Mouse (Mus musculus) cerebellum, adult (tissue): ENCODE data around the gene Ppp1r1b.

Experiments
- ATAC-seq: cut with Nextera tagmentation; 2 replicates; pipeline ENCODE4 v1.9.2; 2017; ENCODE audit warnings: mild to moderate bottlenecking, moderate library complexity, mixed read lengths; ENCODE audit not compliant: insufficient number of reproducible peaks, low FRiP score, low TSS enrichment

The Ppp1r1b gene

DNA sequence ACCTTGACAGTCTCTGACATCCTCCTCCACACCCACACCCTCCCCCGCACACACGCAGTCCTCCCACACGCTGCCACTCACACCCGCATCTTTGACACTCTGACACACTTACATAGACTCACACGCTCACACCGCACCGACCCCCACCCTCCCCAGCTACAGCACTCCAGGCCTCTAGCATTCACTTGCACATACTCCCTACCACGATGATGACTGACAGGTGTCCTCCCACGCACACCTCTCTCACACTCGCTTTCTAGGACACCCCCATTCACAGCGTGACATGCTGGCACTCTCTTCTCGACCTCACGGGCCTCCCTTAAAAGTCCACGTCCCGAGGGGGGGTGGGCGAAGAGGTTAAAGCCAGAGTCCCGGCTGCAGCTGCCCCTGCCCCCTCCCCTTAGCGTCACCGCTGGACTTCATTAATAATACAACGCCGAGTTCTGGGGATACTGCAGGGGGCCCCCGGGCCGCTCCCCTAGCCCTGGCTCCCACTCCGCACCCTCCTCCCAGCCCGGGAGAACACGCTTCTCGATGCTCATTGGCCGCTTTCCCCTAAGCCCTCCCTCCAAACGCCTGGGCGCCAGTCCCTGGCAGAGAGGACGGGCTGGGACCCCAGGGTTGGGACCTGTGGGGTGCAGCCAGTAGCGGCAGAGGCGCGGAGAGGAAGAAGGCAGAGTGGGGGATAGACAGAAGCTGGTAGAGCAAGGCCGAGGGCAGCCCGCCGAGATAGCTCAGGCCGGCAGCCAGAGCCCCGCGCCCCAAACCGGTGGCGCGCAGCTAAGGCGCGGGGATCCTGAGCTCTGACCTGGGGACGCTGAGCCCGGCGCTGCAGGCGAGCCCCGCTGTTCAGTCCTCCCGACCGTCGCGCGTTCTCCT, at the start of gene Ppp1r1b:
TSS of gene Ppp1r1b (plus strand) at position 322 of the 879 bp plus-strand sequence.
- peak; percentile 38; the same call in 1 of the 2 replicates for ATAC-seq

DNA sequence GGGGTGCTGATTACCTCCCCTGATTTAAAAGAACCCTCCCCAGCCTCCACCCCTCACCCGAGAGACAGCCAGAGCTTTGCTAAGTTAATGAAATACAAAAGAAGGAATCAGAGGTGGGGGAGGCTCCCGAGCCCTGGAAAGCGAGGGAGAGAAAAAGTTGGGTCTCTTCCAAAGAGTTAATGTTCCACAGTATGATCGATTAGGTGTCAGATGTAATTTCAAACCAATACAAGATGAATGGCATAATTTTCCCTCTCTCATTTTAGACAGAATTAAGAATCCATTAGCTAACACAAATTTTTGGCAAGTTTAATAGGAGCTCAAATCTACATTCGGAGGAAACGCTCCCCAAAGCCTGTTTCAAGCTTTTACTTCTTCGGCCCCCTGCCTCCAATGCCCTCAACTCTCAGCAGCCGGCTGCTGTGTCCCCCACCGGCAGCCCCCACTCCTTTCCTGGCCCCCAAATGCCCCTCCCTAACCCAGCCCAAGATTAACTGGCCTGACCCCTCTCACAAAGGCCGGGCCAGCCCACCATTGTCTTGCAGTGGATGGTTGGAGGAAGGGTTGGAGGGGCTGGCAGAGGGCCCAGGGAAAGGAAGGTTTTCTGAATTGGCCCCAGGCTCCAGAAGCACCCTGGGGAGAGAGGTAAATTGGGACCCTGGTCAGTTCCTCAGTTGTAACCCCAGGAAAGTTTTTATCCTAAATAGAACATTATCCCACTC, 49.6 kb upstream of the Ppp1r1b start:
- ATAC-seq, result no peak

- no peak for ATAC-seq
These were observed 34.3 kb upstream of the Ppp1r1b start for GRCm38 (mm10) chr11:98313790-98314323.

- ATAC-seq, result no peak
These were observed 30.7 kb upstream of the Ppp1r1b start for GRCm38 (mm10) chr11:98317479-98317878.

- 0 out of 2 replicates have a peak, but pooled peaks have one; percentile 32 for ATAC-seq
These were observed 29.6 kb upstream of the Ppp1r1b start for GRCm38 (mm10) chr11:98318421-98319116.

GRCm38 (mm10) chr11:98319120-98319519, 29.1 kb upstream of the Ppp1r1b start:
- ATAC-seq, result no peak

DNA sequence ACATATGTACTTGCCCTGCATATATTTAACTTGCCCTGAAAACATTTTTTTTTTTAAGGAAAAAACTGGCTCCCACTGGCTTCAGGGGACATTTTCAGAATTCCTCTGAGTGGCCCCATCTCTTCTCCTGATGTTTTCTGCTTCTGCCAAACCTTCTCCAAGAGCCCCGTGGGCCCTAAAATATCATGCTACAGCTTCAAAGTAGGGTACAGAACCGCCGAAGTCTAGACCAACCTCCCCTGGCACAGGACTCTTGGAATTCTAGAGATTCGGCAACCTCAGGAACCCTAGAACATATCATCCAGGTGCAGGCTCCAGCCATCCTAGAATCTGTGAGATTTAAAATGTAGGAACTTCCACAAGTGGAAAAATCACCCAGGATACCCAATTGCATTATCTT, 28.7 kb upstream of the Ppp1r1b start:
- ATAC-seq, result no peak

GRCm38 (mm10) chr11:98319944-98320343, 28.3 kb upstream of the Ppp1r1b start:
- ATAC-seq, result no peak

- ATAC-seq, result no peak
These were observed 27.8 kb upstream of the Ppp1r1b start for GRCm38 (mm10) chr11:98320381-98320780.

DNA sequence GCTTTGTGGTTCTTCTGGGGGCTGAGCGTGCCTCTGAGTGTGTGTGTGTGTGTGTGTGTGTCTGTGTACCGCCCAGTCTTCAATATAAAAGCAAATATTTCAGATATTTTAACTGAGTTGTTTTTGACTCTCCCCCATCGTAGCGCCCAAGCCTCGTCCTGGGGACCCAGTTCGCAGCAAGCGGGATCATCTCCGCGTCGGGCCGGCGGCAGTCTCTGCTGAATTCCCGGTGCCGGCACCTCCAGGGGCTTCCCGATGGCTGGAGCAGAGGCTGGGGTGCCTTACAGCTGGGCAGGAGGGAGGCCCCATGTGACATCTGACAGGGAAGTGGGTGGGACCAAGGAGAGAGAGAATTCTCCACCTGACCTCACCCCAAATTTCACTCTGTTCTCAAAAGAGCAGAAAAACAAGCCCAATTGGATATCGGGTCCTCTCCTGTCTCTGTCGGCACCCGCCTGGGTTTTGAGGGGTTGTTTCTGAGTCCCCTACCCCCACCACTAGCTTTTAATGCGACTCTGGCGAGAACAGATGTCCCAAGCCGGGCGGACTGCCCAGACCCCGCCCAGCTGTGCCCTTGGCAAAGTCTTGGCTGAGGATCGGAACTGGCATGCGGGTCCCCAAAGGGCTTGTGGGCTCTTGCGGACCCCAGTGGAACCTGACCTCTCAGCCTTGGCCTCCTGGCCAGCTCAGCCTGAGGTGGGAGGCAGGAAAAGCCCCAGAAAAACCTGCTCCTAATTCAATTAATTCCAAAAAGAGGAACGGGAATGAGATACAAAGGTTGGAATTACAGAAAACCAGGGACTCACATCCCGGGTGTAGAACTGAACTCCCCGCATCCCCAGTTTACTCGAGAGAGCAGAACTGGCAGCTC, 27.2 kb upstream of the Ppp1r1b start:
- ATAC-seq, result no peak

DNA sequence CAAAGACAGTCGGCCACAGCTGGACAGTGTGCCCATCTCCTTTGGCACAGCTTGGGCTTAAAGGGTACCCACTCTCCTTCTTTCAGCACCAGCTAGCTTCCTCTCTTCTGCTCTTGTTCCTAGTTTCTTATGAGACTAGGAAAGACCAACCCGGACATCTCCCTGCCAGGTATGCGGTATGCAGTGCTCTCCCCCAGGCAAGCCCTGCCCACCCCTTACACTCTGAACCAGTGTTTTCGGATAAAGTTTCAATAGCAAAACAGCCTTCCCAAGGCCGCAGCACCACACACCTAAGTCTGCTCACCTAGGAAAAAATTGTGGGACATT, 26.6 kb upstream of the Ppp1r1b start:
- no peak for ATAC-seq

DNA sequence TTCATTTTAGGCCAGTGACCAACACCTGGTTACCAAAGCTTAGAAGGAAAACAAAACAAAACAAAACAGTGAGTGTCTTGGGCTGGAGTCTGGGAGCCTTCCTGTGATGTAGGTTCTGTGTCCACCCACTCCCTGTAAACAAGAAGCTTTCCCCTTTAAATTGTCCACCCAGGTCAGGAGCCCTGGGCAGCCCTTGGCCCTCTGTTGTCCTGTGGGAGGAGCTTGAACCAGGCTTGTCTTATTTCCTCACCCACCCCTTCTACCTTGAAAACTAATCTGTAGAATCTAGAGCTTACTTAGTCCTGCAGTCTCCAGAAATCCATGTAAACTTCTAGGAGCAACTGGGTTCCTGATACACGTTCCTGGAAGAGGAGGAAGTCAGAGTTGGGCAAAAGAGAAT, 26.0 kb upstream of the Ppp1r1b start:
- ATAC-seq, result no peak

- ATAC-seq, result no peak
These were observed 24.9 kb upstream of the Ppp1r1b start for GRCm38 (mm10) chr11:98323136-98323866.

GRCm38 (mm10) chr11:98323933-98324332, 24.3 kb upstream of the Ppp1r1b start:
- no peak for ATAC-seq

DNA sequence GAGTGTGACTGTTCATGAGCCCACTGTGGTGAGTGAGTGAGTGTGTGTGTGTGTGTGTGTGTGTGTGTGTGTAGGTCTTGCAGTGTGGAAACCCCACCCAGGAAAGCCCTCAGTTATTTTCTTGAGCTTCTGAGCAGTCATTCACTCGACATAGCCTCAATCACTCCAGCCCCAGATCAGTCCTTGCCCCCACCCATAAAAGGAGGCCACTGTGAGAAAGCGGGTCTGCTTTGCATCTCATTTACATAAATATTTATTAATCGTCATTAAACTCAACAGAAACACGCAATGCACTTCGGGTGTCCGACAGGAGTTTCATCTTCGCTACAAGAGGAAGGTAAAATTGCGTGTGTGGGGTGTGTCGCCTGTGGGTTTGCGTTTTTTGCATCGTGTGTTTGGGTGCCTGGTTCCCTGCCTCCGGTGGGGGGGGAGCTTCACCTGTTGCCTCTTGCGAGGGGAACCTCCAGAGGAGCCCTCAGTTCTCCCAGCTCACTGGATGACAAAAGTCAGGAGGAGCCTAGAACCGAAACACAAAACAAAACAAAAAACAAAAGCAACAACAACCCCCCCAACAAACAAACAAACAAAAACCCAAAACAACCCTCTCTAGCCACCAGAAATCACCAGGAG, 22.9 kb upstream of the Ppp1r1b start:
- no peak for ATAC-seq

DNA sequence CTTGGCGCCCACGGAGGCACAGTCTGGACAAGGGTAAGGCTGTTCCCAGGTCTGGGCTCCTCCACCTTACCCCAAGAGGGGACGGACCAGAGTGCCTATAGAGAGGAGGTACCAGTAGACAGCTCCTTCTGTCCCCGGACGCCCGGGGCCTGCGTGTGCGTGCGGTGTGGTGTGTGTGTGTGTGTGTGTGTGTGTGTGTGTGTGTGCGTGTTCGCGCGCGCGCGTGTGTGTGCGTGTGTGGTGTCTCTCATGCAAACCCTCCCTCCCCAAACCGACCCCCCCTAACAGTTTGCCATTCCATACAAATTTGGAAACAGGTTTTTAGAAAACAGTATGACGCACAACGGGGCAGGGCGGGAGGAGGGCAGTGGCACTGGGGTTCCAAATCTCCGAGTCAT, 22.4 kb upstream of the Ppp1r1b start:
- ATAC-seq, result no peak

DNA sequence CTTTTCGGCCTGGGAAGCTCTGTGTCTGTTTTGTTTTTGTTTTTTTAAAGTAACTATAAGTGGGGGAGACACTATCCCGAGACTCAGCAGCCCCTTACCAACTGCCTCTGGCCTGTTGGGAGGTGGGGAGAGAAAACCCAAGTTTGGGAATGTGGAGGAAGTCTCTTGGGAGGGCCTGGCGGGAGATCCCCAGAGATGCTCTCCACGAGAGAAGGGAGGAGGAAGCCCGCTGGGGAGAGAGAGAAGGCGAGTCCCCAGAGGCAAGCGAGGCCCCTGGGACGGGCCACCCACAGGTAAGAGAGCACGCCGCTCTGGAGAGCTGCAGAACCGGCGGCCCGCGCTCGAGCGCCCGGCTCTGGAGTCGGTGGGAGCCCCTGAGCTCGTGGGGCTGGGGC, 21.5 kb upstream of the Ppp1r1b start:
- no peak for ATAC-seq

DNA sequence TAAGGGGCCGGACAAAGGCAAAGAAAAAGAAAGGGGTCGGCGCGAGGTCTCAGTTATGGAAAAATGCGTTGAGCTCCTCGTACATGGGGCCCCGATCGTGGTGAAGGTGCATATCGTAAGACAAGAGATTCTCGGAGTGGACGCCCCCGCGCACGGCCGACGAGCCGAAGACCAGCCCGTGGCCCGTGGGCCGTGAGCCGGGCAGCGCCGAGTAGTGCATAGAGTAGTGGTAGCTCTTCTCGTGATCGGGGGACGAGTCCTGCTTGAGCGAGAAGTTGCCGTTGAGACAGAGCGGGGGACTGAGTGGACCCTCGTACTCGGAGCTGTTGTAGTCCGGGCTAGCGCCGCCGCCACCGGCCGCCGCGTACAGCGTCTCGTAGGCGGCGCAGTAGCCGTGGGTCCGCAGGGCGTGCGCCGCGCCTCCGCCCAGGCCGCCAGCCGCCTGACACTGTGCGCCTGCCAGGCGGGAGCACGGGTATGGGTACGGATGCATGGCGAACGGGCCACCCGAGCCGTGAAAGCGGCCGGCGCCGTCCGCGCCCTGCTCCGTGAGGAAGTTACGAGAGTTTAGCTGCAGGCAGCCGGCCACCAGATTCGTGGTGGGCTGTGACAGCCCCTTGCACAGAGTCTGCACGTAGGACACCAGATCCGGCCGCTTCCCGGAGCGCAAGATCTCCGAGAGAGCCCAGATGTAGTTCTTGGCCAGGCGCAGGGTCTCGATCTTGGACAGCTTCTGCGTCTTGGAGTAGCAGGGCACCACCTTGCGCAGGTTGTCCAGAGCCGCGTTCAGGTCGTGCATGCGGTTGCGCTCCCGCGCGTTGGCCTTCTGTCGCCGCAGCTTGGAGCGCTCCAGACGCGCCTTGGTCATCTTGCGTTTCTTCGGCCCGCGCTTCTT, 20.8 kb upstream of the Ppp1r1b start:
- ATAC-seq, result no peak
